Mouse (Mus musculus) effector memory CD4-positive, alpha-beta T cell, adult 7 months (primary cell): Measurements from ENCODE around the gene Cubn. TPM values are rescaled to one million over a fixed set of nuclear protein-coding genes. Genes with fewer than 3 reads are reported as not detected.

Experiments used
- polyA plus RNA-seq: library from polyadenylated mRNA; unstranded; fragments of 100-300 nt; shearing (Covaris generic); gene quantifications from one replicate; pipeline ENCODE4 v1.2.1, GENCODE M21; 2017

The Cubn gene
- 0.06 TPM for polyA plus RNA-seq

GRCm38 (mm10) chr2:13491734-13492133 lies at the start of gene Cubn:
Cubn (minus strand) TSS chr2:13491813.

GRCm38 (mm10) chr2:13271165-13271957 lies 220.3 kb downstream of the Cubn start, which contains the start of gene Rsu1:
Rsu1 (minus strand) TSS chr2:13271415.

Other genes starting within 250 kb of the Cubn start
- gene Rsu1, start 220.4 kb downstream of the Cubn start, polyA plus RNA-seq: 88.1 TPM
- gene Trdmt1, start 52.9 kb upstream of the Cubn start, polyA plus RNA-seq: 8.4 TPM
- gene Vim, start 82.1 kb upstream of the Cubn start, polyA plus RNA-seq: 211 TPM